Mouse (Mus musculus): ENCODE measurements around the gene Nphs1. TPM values are rescaled to one million over a fixed set of nuclear protein-coding genes. Genes with fewer than 3 reads are reported as not detected.
A peak's percentile ranks its signal among the peaks of the same experiment; 100 is the strongest.
"Not testable (repeated sequence)": the region's sequence is repeated elsewhere in the genome, so short reads cannot be mapped to it uniquely, and the experiment has no call there.

The Nphs1 gene
- total RNA-seq, 1 experiment from 2014 or later = not detected

DNA sequence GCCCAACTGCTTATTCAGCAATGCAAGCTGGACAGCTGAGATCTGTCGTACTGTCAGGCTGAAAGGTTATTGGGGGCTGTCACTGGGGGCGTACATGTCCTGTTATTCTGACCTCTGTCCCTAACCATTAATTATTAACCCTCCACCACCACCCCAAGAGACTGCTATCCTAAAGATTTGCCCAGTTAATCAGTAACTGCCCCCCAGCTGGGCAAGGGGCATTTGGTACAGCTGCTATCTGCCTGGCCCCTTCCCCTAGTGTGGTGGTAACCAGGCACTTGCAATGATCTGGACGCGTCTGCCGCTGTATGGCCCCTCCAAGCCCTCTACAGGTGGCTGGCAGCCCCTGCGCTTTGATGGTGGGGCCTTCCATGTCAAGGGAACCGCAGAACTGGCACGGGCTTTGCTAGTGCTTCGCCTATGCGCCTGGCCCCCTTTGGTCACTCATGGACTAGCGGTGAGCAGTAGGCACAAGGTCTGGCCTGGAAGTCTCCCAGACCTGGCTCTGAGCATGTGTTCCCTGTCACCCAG, 35.4 kb downstream of the Nphs1 start, which contains the start of gene Prodh2:
Gene Prodh2 (plus strand): TSS at position 222 of the 531 bp plus-strand sequence.
- no peak for DNase-seq

DNA sequence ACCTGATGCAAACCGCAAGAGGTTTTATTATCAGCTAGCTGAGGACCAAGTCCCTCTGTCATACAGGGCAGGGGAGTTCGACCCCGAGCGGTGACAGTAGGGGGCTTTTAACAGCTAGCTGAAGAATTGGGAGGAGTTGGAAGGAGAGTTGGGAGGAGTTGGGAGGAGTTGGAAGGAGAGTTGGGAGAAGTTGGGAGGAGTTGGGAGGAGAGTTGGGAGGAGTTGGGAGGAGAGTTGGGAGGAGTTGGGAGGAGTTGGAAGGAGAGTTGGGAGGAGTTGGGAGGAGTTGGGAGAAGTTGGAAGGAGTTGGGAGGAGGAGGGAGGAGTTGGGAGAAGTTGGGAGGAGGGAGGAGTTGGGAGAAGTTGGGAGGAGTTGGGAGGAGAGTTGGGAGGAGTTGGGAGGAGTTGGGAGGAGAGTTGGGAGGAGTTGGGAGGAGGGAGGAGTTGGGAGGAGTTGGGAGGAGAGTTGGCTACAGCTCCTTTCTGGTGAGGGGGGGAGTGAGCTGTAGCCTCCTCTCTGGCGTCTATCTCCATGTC, 37.5 kb downstream of the Nphs1 start:
- DNase-seq = peak; percentile 18

DNA sequence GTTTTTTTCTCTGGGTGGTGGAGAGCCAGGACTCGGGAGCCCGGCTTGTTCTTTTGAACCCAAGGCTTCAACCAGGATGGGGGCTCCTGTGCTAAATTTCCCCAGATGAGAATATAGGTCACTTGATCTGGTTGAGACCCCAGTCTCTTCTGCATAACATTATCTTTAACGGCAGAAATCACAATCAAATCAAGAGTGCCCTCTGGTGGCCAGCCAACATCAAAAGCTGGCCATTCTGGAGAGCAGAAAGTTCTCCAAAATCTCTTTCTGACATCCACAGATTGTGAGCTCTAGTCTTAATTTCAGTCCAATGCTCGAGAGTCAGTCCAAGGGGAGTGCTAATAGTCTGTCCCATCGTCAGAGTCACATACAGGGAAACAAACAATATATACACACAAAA, 43.0 kb downstream of the Nphs1 start:
- DNase-seq = not testable (repeated sequence)

DNA sequence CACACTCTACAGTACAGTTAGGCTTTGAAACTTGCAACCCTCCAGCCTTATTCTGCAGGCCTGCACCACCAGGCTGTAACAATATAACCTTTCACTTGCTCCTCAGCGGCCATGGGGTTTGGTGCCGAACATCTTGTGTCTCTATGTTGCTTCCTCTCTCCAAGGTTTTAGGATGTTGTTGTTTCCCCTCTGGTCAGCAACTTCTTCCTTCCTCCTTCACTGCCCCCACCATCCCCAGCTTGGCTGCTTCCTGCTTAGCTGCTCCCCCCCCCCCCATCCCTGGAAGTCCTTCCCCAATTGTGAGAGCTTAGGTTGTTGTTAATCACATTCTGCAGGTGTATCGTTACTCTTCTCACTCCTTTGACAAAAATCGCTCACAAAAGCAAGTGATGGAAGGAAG, 49.9 kb downstream of the Nphs1 start:
- DNase-seq = no peak

DNA sequence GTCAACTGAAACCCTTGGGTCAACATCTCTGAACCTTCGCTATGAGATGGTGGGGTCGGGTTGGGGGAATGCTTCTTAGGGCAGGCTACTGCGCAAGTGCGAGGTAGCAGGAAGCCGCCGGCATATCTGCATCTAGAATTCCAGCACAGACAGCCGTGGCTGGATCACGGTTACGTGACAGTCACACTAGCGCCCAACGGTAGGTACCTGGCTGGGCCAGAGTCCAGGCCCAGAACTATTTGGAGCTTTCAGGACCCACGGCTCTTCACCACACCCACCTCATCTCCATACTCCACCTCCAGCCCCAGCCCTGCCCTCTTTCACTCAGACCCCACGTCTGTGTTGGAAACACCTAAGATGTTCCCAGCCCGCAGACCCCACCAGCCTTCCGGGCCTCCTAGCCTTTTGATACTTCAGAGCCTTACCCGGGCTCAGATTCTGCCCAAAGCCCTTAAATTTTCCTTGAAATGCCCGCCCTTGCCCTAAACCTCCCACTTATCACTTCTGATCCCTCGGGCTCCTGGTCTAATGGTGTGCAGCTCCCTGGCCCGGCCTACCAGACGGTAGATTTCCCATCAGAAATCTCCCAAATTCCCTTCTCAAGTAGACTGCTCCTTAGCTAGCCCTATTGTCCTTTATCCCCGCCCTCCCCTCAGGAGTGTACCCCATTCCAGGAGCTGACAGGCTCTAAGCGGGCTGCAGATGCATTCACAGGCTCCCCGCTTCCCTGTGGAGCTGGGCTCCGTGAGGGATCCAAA, 57.1 kb downstream of the Nphs1 start:
- no peak for DNase-seq

DNA sequence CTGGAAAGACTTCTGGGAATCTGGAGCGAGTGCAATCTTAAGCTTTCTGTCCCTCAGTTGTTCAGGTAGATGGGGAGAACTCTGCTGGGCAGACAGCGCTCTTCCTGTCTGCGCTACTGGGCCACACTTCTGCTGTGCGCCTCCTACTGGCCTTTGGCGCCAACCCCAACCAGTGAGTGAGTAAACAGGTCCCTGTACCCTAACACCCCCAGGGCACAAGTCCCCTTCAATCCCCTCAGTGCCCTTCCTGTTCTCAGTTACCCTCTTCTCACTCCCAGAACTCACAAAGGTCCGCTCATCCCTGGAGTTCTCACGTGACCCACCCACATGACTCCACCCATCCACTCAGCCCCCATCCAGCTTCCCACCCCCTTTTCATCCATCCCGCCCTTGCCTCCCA, 60.2 kb downstream of the Nphs1 start:
- DNase-seq = no peak

DNA sequence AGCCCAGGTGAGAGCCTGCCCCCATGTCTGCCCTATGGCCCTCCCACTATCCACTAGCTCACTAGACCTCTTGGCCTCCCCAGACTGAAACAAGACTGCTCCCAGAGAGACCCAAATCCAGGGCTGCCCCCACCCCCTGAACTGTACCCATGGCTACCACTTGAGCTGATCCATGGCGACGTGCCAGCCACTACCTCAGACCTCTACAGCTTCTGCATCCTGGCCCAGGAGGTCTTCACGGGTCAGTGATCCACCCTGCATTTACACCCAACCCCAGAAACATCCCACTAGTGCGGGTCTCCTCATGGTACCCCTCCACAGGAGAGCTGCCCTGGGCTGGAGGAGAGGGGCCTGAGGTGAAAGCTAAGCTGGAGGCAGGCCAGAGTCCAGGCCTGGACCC, 62.3 kb downstream of the Nphs1 start:
- no peak for DNase-seq

DNA sequence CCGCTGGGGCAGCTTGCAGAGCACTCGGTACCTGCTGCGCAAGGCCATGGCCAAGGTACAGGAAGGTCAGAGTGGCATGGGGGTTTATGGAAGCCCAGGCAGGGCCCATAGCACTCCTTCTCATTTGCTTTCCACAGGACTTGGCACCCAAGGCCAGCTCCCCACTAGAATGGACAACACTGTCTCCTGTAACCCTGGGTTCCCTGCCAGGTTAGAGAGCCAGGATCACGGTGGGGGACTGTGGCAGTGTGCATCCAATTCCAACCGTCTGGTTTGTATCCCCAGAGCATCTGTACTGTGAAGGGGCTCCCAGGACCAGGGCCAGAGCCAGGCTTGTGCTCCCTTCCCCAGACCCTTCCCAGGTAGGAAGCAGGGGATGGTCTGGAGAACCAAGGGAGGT, 62.7 kb downstream of the Nphs1 start:
- no peak for DNase-seq

DNA sequence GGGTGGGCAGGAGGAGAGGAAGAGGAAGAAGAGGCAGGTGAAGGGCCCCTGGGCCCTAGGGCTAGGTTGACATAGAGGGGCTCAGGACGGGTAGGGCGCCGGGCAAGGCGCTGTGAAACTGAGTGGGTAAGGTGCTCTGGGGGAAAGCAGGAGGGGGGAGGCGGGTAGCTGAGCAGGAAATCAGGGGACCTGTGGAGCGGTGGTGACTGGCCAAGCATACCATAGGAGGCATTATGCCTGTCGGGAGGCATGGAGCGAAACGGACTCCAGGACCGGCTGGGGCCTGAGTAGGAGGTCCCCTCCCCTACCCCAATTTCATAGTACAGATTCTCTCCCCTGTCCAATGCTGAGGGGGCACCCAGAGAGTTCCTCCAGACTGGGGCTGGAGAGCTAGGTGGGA, 64.8 kb downstream of the Nphs1 start:
- no peak for DNase-seq

DNA sequence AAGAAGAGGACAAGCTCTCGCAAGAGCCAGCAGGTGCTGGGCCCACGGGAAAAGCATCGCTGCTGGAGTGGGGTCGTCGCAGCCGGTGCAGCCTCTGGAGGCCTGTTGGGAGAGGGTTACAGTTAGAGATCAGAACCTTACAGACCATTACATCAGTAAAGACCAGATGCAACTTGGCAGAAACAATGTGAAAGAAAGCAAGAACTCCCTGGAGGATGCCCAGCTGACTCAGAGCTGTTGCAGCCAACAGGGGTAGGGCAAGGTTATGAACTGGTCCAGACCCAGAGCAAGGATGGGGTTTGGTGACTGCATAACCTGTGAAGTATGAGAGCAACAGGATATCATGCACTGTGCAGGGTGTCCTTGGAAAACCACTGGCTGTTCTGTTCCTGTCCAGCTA, 66.4 kb downstream of the Nphs1 start:
- DNase-seq = peak; percentile 20

DNA sequence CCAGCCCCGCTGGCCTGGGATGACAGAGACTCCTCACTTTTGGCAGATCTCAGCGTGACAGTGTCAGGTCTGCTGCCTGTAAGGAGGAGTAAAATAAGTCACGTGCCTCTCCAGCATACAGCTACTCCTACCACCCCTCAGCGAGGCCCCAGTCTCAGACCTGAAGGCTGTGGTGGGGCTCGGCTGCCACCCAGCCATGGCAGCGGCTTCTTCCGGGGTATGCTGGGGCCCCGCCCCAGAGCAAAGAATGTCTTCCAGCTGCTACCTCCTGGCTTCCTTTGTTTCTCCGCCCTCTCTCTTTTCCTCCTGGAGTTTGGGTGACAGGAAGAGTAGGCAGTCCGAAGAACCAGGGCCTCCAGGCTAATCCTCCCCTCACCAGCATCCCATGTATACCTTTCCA, 67.8 kb downstream of the Nphs1 start:
- no peak for DNase-seq

DNA sequence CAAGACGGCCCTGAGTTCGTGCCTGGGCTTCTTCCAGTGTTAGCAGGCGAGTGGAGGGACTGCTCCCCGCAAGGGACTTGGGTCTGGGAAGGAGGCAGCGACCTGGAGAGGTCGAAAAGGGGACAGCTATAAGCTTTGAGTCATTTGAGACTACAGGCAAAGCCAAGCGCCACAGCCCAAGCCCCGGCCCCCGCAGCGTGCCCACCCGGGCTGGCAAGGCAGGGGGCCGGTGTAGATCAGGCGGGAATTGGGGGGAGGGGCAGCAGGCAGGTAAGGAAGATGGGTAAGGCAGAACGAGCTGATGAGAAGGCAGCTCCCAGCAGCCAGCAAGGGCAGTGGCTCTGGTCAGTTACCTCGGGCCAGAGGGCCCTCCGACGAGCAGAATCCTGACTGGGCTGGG, 68.3 kb downstream of the Nphs1 start:
- no peak for DNase-seq

DNA sequence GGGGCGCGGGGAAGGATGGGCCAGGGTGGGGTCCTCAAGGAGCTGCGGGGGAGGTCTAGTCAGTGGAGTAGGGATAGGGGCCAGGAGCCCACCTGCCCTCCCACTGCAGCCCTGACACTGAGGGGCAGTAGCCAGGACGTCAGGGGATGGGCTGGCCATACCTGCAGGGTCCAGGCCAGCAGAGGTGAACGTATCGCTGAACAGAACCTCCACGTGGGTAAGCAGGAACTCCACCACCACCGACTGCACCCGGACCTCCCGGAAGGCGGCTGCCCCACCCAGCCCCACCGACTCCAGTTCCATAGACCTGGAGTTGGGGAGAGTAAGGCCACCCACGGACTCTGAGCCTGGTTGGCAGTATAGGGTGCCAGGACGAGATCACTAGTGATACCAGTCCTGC, 68.9 kb downstream of the Nphs1 start:
- no peak for DNase-seq

DNA sequence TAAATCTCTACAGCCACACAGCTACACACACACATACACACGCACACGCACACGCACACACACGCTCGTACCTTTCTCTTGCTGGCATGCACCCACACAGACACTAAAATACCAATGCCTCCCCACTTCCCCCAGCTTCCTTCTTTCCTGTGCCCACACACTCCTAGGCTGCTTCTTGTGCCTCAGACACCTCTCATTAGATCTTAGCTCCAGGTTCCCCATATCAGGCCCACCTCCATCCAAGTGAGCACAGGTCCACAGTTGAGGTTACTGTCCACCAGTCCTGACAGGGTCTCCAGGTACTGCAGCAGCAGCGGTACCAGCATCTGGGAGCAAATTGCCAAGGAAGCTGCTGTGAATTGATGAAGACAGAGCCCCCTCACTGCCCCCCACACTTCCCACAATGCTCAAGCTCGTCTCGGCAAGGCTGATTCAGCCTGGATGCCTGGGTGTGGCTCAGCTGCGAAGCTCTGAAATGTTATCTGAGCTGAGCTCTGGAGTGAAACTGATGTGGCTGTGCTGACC, 73.2 kb downstream of the Nphs1 start:
- DNase-seq = no peak

DNA sequence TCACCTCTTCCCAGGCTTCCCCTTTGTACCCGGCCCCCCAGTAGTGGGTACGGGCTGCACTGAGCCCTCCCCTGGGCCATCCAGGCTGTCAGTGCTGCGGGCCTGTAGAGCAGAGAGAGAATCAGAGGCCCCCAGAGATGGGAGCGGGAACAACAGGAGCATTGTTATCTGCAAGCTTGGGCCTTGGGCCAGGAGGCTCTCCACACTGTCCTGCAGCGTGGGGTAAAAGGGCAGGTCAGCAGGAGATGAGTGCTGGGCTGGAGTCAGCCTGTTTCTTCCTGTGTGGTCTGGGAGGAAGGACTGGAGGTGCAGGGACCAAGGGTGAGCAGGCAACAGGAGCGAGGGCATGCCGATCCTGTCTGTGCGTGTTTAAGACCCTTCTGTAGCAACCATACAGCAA, 74.8 kb downstream of the Nphs1 start:
- peak; percentile 57 for DNase-seq

DNA sequence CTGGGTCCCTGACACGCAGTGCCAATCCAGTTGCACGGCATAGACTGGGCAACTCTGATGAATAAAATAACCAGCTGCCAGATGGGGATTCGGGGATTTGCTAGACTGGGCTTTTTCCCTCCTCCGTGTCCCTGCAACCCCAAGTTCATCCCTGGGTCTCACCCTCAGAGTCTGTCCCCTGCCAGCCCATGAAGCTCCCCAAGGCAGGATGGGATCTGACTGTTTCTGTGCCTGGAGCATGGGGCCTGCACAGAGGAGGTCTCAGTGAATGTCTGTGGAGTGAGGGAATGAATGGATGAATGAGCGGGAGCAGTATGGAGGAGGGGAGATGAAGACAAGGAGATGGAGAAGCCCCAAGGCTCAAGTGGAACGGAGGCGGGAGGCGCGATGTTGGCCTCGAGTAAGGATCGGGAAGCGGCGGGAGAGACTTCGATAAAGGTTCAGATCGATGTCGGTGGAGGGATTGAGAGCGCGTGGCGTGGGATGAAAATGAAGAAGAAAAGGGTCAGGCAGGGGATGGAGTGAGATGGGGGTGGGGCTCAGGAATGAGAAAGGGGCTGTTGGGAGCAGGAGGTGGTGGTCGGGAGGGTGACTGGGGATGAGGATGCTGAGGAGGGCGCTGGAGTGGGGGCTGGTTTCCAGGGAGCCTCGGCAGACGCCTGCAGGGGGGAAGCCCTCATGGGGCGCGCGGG, 76.0 kb downstream of the Nphs1 start:
- DNase-seq = peak; percentile 16

DNA sequence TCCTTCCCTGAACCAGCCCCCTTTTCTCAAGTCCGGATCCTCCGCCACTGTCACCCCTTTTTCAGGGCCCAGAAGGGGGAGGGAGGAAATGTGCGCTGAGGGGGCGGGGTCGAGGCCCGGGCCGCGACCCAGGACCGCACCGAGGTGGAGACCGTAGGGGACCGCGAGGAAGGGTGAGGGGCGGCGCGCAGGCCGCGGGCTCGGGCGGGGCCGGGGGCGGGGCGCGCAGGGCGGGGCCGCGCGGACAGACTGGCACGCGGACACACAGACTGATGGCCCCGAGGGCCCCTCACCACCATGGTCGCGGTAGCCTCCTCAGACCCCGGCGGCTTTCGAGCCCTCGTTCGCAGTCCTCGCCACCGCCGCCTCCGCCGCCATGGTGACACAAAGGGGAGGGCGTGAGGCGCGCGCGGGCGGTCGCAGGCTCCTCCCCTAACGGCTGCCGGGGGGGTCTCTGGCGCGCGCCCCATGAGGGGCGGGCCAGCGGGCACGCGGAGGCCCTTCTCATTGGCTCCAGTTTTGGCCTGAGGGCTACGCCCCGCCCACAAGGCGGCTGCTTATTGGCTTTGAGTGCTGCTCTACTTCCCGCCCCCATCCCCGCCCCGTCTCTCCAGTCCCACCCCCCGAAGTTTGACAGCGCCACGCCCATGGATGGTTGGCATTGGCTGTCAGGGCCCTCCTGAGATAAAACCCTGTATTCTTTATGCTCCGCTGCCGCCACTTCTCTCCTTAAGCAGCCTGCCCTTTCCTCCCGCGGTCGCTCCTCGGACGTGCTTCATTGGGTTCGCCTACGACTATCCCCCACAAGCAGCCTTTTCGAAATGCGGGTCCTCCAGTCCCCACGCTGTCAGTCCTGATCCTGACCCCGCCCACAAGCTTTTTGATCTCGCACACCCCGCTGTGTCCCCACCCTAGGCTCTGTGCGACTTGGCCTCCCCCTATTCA, 76.8 kb downstream of the Nphs1 start, which contains the start of gene Arhgap33:
Gene Arhgap33 (minus strand): TSS at position 428 of the 945 bp plus-strand sequence.
- DNase-seq = peak; percentile 97

All from adrenal gland, postnatal 14 days (tissue).